Mouse (Mus musculus) embryonic facial prominence, embryonic 14.5 days (tissue): ENCODE data around the gene Plxna2. TPM values are rescaled to one million over a fixed set of nuclear protein-coding genes. Genes with fewer than 3 reads are reported as not detected.
A peak's percentile ranks its signal among the peaks of the same experiment; 100 is the strongest.

Experiments
- ATAC-seq: fragments of 200-750 bp; cut with Nextera tagmentation; 2 replicates; pipeline ENCODE4 v1.8.0; 2017; ENCODE audit warnings: low read depth, moderate number of reproducible peaks, moderate TSS enrichment
- DNase-seq: peaks from one replicate; pipeline ENCODE4 v3.0.0-alpha.2; 2015; ENCODE audit warnings: low spot score
- H3K27ac ChIP-seq: fragments of 300-500 bp; sonication (generic); replicated peaks from 2 replicates; pipeline ENCODE4 v1.5.1; 2014; ENCODE audit warnings: low read depth, mild to moderate bottlenecking, low read length, moderate library complexity
- H3K27me3 ChIP-seq: fragments of 300-500 bp; sonication (generic); replicated peaks from 2 replicates; pipeline ENCODE4 v1.6.1; 2014; ENCODE audit warnings: low read length; ENCODE audit not compliant: control insufficient read depth, insufficient read depth
- H3K36me3 ChIP-seq: fragments of 300-500 bp; sonication (generic); 2 replicates; pipeline ENCODE4 v1.6.1; 2014; ENCODE audit warnings: low read length, mixed read lengths; ENCODE audit not compliant: control insufficient read depth, insufficient read depth
- H3K4me1 ChIP-seq: fragments of 300-500 bp; sonication (generic); 2 replicates; pipeline ENCODE4 v1.6.1; 2014; ENCODE audit warnings: antibody characterized with exemption, low read length; ENCODE audit not compliant: control insufficient read depth, insufficient read depth
- H3K4me2 ChIP-seq: fragments of 300-500 bp; sonication (generic); 2 replicates; pipeline ENCODE4 v1.6.1; 2014; ENCODE audit warnings: low read depth, mild to moderate bottlenecking, low read length, moderate library complexity, mixed read lengths
- H3K4me3 ChIP-seq: fragments of 300-500 bp; sonication (generic); 2 replicates; pipeline ENCODE4 v1.5.1; 2014; ENCODE audit warnings: low read depth, mild to moderate bottlenecking, low read length
- H3K9ac ChIP-seq: fragments of 300-500 bp; sonication (generic); 2 replicates; pipeline ENCODE4 v1.6.1; 2014; ENCODE audit warnings: low read depth, mild to moderate bottlenecking, low read length, moderate library complexity, mixed read lengths
- H3K9me3 ChIP-seq: fragments of 300-500 bp; sonication (generic); 2 replicates; pipeline ENCODE4 v1.6.1; 2016; ENCODE audit warnings: low read length; ENCODE audit not compliant: control insufficient read depth
- WGBS: fragments of 180-500 bp; shearing (Covaris S2); extraction: QIAGEN DNeasy Blood & Tissue Kit; methylation state at CpG from one replicate; pipeline ENCODE4 v1.1.7; 2014; 5-methylcytosine and 5-hydroxymethylcytosine counted together
- microRNA-seq: library from miRNA; unstranded; fragments of <30 nt; microRNA quantifications from one replicate; pipeline ENCODE4, GENCODE M21; 2016; ENCODE audit warnings: borderline number of aligned reads
- polyA plus RNA-seq: library from polyadenylated mRNA; unstranded; fragments of >200 nt; fragmentation: Nextera tagmentation; extraction: Ambion mirVana; gene quantifications from 2 replicates; pipeline ENCODE4 v1.2.1, GENCODE M21; 2014

Plxna2 gene
- polyA plus RNA-seq, 1 experiment from 2014 or later = 12.8 TPM

- no peak for DNase-seq
- H3K27me3 ChIP-seq = no peaks in the 10 kb centered on the region
- no peaks in the 10 kb centered on the region for H3K4me1 ChIP-seq
- H3K4me2 ChIP-seq = no peak overlapping the region
- no peak for ATAC-seq
- no peak overlapping the region for H3K9ac ChIP-seq
- H3K4me3 ChIP-seq = no peak overlapping the region
- WGBS = 70% methylated on average over 4 of the region's 4 CpGs
- no peaks in the 10 kb centered on the region for H3K9me3 ChIP-seq
- no peaks in the 10 kb centered on the region for H3K36me3 ChIP-seq
- no peak overlapping the region for H3K27ac ChIP-seq
These were observed 233.4 kb downstream of the Plxna2 start for GRCm38 (mm10) chr1:194851242-194852064.

GRCm38 (mm10) chr1:194852065-194852358, 234.0 kb downstream of the Plxna2 start:
- no peak overlapping the region for H3K4me3 ChIP-seq
- no peak for DNase-seq
- no peaks in the 10 kb centered on the region for H3K9me3 ChIP-seq
- ATAC-seq = no peak
- H3K4me2 ChIP-seq = no peak overlapping the region
- H3K9ac ChIP-seq = no peak overlapping the region
- H3K27me3 ChIP-seq = no peaks in the 10 kb centered on the region
- no peaks in the 10 kb centered on the region for H3K36me3 ChIP-seq
- no peaks in the 10 kb centered on the region for H3K4me1 ChIP-seq
- H3K27ac ChIP-seq = no peak overlapping the region
- WGBS = 67% methylated on average over 2 of the region's 2 CpGs

Small RNAs within 50 kb of the gene (microRNA-seq; reads per million reads assigned to microRNA genes)
- gene Mir3962 = 6.0 reads per million, percentile 23 among the genes with 10 or more reads in this experiment
